Mouse (Mus musculus): ENCODE measurements around the gene Frmd4a.

Frmd4a gene

DNA sequence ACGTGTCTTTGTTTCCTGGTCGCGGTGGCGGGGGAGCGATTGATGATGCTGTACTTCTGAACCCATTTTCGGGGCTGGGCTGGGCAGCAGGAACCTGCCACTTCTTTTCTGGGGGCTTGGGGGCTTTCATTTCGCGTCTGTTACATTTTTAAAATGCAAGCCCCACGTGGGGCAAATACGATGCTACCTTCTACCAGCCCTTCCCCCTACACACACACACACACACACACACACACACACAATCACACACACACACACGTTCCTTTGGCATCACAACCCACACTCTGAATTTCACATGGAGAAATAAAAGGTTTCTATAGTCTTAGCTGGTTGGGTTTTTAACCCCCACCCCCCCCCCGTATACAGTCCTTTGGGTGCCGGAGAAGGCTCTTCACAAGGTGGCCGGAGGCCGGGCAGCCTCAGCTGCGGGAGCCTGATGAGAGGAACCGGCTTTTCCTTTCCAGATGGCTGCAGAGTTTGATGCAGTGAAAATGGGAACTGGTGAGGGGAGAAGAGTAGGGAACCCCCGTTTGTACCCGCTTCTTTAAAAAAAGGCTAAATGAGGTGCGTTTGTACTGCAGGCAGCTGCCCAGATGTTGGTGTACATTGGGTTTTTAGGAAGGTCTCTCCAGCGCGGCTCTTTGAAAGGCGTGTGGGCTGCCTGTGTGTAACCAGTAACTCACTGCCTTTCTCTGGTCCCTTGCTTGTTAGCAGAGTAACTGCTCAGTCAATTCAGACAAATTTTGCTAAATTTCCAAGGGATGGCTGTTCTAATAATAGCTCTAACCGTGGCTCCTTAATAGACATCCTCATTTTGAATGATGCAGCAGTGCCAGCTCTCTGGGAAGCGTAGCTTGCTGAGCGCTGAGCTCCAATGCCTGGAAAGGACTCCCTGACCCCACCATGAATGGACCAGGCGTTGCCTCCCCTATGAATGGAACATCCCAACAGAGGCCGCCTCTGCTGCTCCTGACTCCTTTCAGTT, 384.4 kb downstream of the Frmd4a start:
- peak; percentile 56 to 73 for DNase-seq

DNA sequence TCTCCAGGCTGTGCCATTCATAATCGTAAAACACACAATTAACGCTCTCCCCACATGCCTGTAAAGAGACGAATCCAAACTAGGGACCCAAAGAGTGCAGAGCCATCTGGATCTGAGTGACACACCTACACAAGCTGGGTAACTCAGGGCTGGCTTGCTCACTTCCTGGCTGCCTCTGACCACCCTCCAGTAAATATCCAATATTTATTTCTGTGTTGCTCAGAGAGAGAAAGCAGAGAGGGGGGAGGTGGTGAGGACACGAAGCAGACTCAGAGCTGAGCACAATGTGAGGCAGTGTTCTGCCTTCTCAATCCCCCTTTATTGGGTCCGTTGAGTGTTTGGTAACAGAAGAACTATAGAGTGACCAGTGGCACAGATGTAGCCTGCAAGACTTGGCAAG, 389.5 kb downstream of the Frmd4a start:
- DNase-seq: no peak

DNA sequence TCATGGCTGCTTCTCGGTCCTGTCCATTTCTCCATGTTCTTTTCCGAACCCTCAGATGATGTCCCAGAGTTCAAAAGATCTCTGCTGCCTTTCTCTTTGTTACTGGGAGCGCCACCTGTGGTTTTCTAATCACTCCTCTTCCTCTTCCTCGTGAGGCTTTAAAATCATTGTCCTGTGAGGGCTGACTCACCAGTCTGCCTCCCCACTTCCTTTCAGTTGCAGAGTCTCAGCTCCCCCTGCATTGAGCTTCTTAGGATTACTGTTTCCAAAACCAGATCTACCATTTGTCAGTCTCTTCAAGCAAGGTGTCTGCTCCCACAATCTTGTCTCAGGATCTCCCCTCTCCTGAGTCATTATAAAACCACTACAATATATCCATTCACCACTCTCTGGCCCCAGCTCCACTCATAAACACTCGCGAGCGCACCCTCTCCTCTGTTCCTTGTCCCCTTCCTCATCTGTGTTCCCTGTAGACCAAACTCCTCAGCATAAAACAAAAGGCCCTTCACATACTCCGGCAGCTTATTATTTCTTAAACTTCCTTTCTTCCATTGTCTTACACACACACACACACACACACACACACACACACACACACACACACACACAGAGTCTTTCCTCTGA, 392.4 kb downstream of the Frmd4a start:
- no peak for DNase-seq

DNA sequence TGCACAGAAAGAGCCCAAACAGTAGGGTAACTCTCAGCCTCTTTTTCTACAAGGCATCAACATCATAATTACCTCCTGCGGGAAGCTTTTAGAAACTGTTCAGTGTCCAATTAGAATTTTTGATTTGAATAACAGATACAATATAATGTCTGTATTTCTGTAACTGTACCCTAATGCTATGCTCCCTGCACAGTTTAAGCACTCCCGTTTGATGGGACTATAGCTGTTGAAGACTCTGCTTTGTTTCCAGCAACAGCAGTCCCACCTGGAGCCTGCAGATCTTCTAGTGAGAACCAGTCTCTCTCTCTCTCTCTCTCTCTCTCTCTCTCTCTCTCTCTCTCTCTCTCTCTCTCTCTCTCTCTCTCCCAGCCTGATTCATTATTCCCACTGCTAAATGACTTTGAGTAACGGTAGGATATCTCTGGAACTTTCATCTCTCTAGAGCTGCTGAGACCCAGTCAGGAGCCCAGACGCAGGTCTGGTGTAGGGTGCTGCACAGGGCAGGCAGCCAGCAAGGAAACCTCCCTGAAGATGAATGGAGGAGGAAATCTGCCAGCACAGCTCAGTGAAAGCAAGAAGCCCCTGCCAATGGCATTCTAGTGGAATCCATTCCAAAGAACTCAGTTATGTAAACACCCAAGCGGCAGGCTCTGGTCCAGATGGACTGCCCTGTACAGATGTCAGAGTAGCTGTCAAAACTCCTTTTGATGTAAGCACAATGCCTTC, 395.5 kb downstream of the Frmd4a start:
- DNase-seq: no peak

DNA sequence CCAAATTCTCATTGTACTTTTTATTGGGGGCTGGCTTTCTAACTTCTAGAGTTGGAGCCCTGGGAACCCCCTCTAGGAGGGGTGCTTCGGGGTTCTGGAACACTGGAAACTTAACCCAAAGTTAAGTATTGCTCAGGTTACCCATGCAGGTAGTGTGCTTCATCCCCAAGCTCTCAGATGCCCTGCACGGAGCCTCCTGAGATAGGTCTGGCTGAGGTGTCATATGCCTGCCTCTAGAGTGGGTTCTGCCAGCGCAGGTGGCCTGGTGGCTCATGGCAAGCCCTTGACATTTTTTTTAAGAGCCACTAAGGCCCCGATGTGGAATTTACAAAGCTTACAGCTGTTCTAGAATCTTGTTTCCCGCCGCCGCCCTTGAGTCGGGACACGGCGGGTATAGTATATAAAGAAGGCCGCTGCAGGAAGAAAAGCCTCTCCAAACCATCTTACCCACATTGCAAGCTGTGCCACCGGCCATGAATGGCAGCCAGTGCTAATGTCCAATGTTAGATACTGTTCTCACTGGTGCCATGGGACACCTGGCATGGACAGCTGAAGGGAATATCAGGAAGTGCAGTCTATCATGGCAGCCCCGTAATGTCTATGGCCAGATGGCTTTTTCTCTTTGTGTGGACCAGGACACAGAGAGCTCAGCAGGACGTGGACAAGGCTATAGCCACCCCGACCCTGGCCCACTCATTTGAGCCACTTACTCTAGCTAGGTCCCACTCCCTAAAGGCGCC, 396.2 kb downstream of the Frmd4a start:
- DNase-seq: no peak

- no peak for DNase-seq
These were observed 403.3 kb downstream of the Frmd4a start for GRCm38 (mm10) chr2:4420679-4421312.

GRCm38 (mm10) chr2:4421757-4422156, 404.2 kb downstream of the Frmd4a start:
- DNase-seq: no peak

GRCm38 (mm10) chr2:4423896-4424295, 406.4 kb downstream of the Frmd4a start:
- no peak for DNase-seq

DNA sequence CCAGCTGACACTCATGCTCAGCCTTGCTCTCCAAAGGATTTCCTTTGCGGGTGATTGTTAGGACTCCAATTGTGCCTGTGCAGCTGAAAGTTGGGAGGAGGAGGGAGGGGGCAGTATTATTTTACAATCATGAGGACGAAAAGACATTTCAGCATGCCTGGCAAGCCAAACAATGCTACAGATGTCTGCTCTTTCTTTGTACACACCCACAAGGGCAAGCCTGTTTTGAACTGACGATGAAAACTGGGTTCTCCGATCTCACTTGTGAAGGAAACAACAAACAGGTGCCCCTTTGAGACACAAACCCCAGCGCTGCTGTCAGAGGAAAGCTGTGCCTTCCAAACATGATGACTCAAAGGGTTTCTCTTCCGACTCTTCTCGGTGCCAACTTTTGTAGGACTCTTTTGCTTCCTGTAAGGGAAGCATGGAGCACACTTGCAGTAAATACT, 410.9 kb downstream of the Frmd4a start:
- no peak for DNase-seq

DNA sequence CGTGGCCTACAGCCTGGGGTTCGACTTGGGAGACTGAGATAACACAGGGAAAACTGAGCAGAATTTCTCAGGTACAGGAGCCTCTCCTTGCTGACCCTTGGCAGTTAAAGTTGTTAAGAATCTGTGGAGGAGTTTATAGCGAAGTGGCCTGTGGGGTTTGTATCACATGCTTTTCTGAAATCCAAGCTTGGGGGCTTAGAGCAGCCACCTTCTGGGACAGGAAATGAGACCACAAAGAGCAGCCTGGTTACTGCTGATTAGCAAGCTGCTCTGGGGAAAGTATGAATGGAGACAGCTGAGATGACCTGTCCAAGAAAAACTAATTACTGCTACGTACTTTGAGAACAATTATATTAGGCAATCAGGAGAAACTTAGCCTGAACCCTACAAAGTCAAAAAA, 415.6 kb downstream of the Frmd4a start:
- no peak for DNase-seq

DNA sequence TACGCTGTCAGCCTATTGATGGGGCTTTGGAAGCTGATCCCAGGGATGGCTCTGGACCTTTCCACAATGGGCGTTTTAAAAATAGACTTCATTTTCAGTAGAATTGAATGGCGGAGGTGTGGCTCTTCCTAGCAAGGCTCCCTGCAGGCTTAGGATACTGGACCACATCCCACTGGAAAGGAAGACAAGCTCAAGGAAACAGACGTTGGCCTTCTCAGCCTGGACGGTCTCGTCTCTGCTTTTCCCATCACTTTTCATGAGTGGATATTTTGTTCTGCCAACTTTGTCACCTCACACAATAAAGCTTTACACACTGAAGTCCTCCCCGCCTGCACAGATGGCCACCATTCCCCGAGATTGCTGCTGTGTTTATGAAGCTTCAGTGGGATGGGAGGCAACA, 417.5 kb downstream of the Frmd4a start:
- DNase-seq: no peak

GRCm38 (mm10) chr2:4436361-4437231, 419.1 kb downstream of the Frmd4a start:
- peak; percentile 75 to 84 for DNase-seq

DNA sequence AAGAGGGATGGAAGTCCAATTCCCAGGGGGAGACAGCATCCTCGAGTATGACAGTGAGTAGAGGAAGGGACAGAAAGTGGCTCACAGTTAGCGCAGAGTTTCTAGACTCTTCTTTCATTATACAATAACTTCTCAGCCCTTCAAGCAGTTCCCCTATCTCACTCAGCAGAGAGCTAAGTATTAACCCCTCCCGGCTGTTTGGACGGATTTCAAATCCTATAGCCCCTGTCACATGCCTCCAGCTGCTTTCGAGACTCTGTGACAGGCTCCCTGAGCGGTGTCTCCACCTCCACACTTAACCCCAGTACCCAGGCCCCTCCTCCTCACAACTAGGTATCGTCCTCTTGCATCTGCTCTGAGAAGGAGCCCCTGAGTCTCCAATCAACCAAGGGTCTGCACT, 421.2 kb downstream of the Frmd4a start:
- DNase-seq: no peak

GRCm38 (mm10) chr2:4439909-4440308, 422.4 kb downstream of the Frmd4a start:
- DNase-seq: no peak

GRCm38 (mm10) chr2:4441840-4442239, 424.3 kb downstream of the Frmd4a start:
- no peak for DNase-seq

- DNase-seq: no peak
These were observed 427.2 kb downstream of the Frmd4a start for GRCm38 (mm10) chr2:4444740-4445139.

DNA sequence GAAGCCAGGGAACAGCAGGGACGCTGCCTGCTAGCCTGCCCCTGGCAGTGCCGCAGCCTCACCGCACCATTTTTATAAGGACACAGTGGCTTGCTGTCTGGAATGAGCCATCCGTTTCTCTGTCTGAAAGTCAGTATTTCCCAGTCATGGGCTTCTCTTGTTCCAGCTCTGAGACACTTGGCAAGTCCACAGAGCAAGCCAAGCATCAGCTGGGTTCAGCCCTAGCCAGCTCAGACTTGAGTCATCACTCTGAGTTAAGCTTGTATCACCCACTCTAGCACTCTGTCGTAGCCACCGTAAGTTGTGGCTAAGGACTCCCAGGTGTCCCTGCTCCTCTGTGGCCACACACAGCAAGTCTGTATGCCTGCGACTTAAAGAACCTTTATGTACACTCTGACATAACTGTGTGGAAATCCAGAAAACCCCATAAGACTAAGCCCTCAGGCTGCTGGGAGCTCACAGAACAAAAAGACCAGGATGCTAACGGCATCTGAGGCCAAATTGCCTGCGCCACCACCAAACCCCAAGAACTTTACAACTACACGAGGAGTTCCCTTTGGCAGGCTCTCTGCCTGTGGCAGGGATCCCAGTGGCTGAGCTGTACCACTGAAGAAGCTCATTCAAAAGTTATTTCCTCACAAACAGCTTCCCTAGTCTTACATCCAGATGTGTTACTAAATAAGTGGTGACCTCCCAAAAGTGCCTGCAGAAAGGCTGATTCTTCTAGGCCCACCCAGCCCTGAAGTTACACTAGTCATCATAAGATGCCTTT, 428.3 kb downstream of the Frmd4a start:
- peak in 1 of 2 experiments; percentile 15 for DNase-seq

GRCm38 (mm10) chr2:4449860-4450480, 432.5 kb downstream of the Frmd4a start:
- DNase-seq: no peak

- DNase-seq: no peak
These were observed 435.3 kb downstream of the Frmd4a start for GRCm38 (mm10) chr2:4452590-4453400.

Data from cerebellum, postnatal 25 days (tissue).